In genomic region chr10:64243421-64243820, GRCm38 (mm10) we compare ENCODE assay signal across 30 mouse cellular contexts.
DNase-seq lines count a peak whose midpoint lies in the region; ATAC-seq lines count a peak whose summit lies in the region.
"Had no signal": no experiment of that assay in that cellular context is flagged by ENCODE, and none has a peak within 500 bp of the region (broad histone marks: within the 10 kb centered on the region; RNA-seq: fewer than 3 reads in every experiment).

No protein-coding gene starts in this region.

- ATAC-seq in embryonic facial prominence, embryonic 14.5 days (ENCODE audit: low read depth), result no peak
- ATAC-seq in midbrain, embryonic 15.5 days (replicated peaks), result no peak
- ATAC-seq: activated CD4-positive, CD25-positive, alpha-beta regulatory T cell, adult 4 months; CD4-positive, CD25-positive, alpha-beta regulatory T cell, adult 4 months; forebrain, embryonic 14.5 days; forebrain, embryonic 16.5 days; Patski had no signal

- no peaks in the 10 kb centered on the region for H3K9me3 ChIP-seq in embryonic facial prominence, embryonic 14.5 days (ENCODE audit: control insufficient read depth, low read length)
- no peaks in the 10 kb centered on the region for H3K9me3 ChIP-seq in embryonic facial prominence, embryonic 10.5 days
- H3K9me3 ChIP-seq in midbrain, embryonic 15.5 days, result no peaks in the 10 kb centered on the region
- H3K9me3 ChIP-seq: embryonic facial prominence, embryonic 12.5 days; embryonic facial prominence, embryonic 15.5 days; forebrain, embryonic 10.5 days; forebrain, embryonic 12.5 days; G1E had no signal

- no peak overlapping the region for H3K27ac ChIP-seq in embryonic facial prominence, embryonic 14.5 days (replicated peaks; ENCODE audit: low read depth, low read length)
- H3K27ac ChIP-seq in embryonic facial prominence, embryonic 10.5 days (replicated peaks), result no peak overlapping the region
- no peak overlapping the region for H3K27ac ChIP-seq in midbrain, embryonic 15.5 days
- H3K27ac ChIP-seq: embryonic facial prominence, embryonic 12.5 days; embryonic facial prominence, embryonic 15.5 days; forebrain, embryonic 10.5 days; forebrain, embryonic 12.5 days had no signal

- H3K4me3 ChIP-seq in embryonic facial prominence, embryonic 14.5 days (ENCODE audit: low read depth, low read length), result no peak overlapping the region
- H3K4me3 ChIP-seq in embryonic facial prominence, embryonic 10.5 days, result no peak overlapping the region
- H3K4me3 ChIP-seq in midbrain, embryonic 15.5 days, result no peak overlapping the region
- H3K4me3 ChIP-seq: embryonic facial prominence, embryonic 12.5 days; embryonic facial prominence, embryonic 15.5 days; erythroblast, embryonic 14.5 days; forebrain, embryonic 10.5 days; forebrain, embryonic 12.5 days had no signal

- peak; percentile 64 for DNase-seq in embryonic facial prominence, embryonic 14.5 days (ENCODE audit: low spot score)
- no peak for DNase-seq in embryonic facial prominence, embryonic 10.5 days (ENCODE audit: low spot score)
- DNase-seq in frontal cortex, adult 2 months (ENCODE audit: extremely low spot score in 1 of 2, low spot score in 1 of 2), result peak; percentile 32 to 38
- no peak for DNase-seq in frontal cortex, postnatal 14 days (ENCODE audit: low spot score in 2 of 2)
- DNase-seq in right cerebral cortex, adult 18-20 months, result peak; percentile 11
- DNase-seq in right cerebral cortex, adult 2 months (ENCODE audit: low spot score in 2 of 2), result no peak
- DNase-seq: adrenal gland, adult 8-10 months; adrenal gland, postnatal 14 days; adrenal gland, postnatal 36 days; B cell, adult 2 months; cerebellum, adult 11 months; cerebellum, adult 18-20 months; cerebellum, adult 8-10 months; cerebellum, adult 9-11 months; cerebellum, postnatal 14 days; cerebellum, postnatal 36 days; embryo, embryonic 11 days had no signal

- no peak overlapping the region for H3K4me2 ChIP-seq in embryonic facial prominence, embryonic 14.5 days (ENCODE audit: low read depth, low read length)
- H3K4me2 ChIP-seq in midbrain, embryonic 15.5 days, result no peak overlapping the region
- H3K4me2 ChIP-seq: embryonic facial prominence, embryonic 12.5 days; embryonic facial prominence, embryonic 15.5 days; forebrain, embryonic 12.5 days had no signal

- no peaks in the 10 kb centered on the region for H3K27me3 ChIP-seq in embryonic facial prominence, embryonic 14.5 days (replicated peaks; ENCODE audit: control insufficient read depth, insufficient read depth, low read length)
- no peaks in the 10 kb centered on the region for H3K27me3 ChIP-seq in embryonic facial prominence, embryonic 10.5 days (replicated peaks; ENCODE audit: low read depth, poor library complexity, severe bottlenecking)
- no peaks in the 10 kb centered on the region for H3K27me3 ChIP-seq in midbrain, embryonic 15.5 days (replicated peaks)
- H3K27me3 ChIP-seq: CH12.LX; embryonic facial prominence, embryonic 12.5 days; embryonic facial prominence, embryonic 15.5 days; forebrain, embryonic 12.5 days; Patski had no signal

- 53% methylated on average over 4 of the region's 4 CpGs for WGBS in embryonic facial prominence, embryonic 14.5 days
- 89% methylated on average over 4 of the region's 4 CpGs for WGBS in embryonic facial prominence, embryonic 10.5 days
- WGBS in midbrain, embryonic 15.5 days, result 69% methylated on average over 4 of the region's 4 CpGs

- H3K36me3 ChIP-seq in embryonic facial prominence, embryonic 14.5 days (ENCODE audit: control insufficient read depth, insufficient read depth, low read length), result no peaks in the 10 kb centered on the region
- H3K36me3 ChIP-seq in embryonic facial prominence, embryonic 10.5 days (replicated peaks), result no peaks in the 10 kb centered on the region
- H3K36me3 ChIP-seq in midbrain, embryonic 15.5 days (replicated peaks), result no peaks in the 10 kb centered on the region
- H3K36me3 ChIP-seq: embryonic facial prominence, embryonic 12.5 days; embryonic facial prominence, embryonic 15.5 days; forebrain, embryonic 10.5 days; forebrain, embryonic 12.5 days; G1E had no signal

- no peak overlapping the region for H3K9ac ChIP-seq in embryonic facial prominence, embryonic 14.5 days (ENCODE audit: low read depth, low read length)
- H3K9ac ChIP-seq in midbrain, embryonic 15.5 days, result no peak overlapping the region
- H3K9ac ChIP-seq: embryonic facial prominence, embryonic 12.5 days; embryonic facial prominence, embryonic 15.5 days; forebrain, embryonic 12.5 days had no signal

- no peaks in the 10 kb centered on the region for H3K4me1 ChIP-seq in embryonic facial prominence, embryonic 14.5 days (ENCODE audit: control insufficient read depth, insufficient read depth, low read length)
- H3K4me1 ChIP-seq in embryonic facial prominence, embryonic 10.5 days, result no peaks in the 10 kb centered on the region
- H3K4me1 ChIP-seq in midbrain, embryonic 15.5 days, result no peaks in the 10 kb centered on the region
- H3K4me1 ChIP-seq: embryonic facial prominence, embryonic 12.5 days; embryonic facial prominence, embryonic 15.5 days; forebrain, embryonic 10.5 days; forebrain, embryonic 12.5 days had no signal

Comparison
In these comparisons a context has a peak if more than half of its experiments do, and no peak if none do; other contexts are left out.
1. DNase-seq: peak in embryonic facial prominence, embryonic 14.5 days (single experiment), frontal cortex, adult 2 months (2 of 2) and right cerebral cortex, adult 18-20 months (single experiment); none in embryonic facial prominence, embryonic 10.5 days (single experiment), frontal cortex, postnatal 14 days (0 of 2) and right cerebral cortex, adult 2 months (0 of 2).